Mouse (Mus musculus) adrenal gland, adult 8-10 months (tissue): ENCODE measurements at regions not wholly inside any gene's neighbourhood (a gene's known extent, or its start where the extent isn't known, plus 50 kb on each side); places are given as distances from the start of the nearest gene placed in this dataset.
"Not testable (repeated sequence)": the region's sequence is repeated elsewhere in the genome, so short reads cannot be mapped to it uniquely, and the experiment has no call there.

Experiments
- DNase-seq: peaks from one replicate; pipeline ENCODE4 v3.0.0; 2022

- DNase-seq = no peak
These were observed 274.5 kb downstream of the Fam19a5 start for GRCm38 (mm10) chr15:87818566-87818965.

- no peak for DNase-seq
These were observed 298.0 kb downstream of the Fam19a5 start for GRCm38 (mm10) chr15:87842097-87842496.

GRCm38 (mm10) chr15:87859069-87859468 is 315.0 kb downstream of the Fam19a5 start:
- no peak for DNase-seq

- no peak for DNase-seq
These were observed 332.3 kb downstream of the Fam19a5 start for GRCm38 (mm10) chr15:87876286-87876899.

GRCm38 (mm10) chr15:87890903-87891302 is 346.8 kb downstream of the Fam19a5 start:
- DNase-seq = no peak

- not testable (repeated sequence) for DNase-seq
These were observed 350.8 kb downstream of the Fam19a5 start for GRCm38 (mm10) chr15:87894866-87895265.

- DNase-seq = no peak
These were observed 354.6 kb downstream of the Fam19a5 start for GRCm38 (mm10) chr15:87898655-87899054.

GRCm38 (mm10) chr15:87904436-87904835 is 360.3 kb downstream of the Fam19a5 start:
- no peak for DNase-seq

- peak; percentile 10 for DNase-seq
These were observed 362.2 kb downstream of the Fam19a5 start for GRCm38 (mm10) chr15:87906310-87906709.

GRCm38 (mm10) chr15:87922091-87922490 is 378.0 kb downstream of the Fam19a5 start:
- DNase-seq = no peak

- DNase-seq = no peak
These were observed 378.8 kb downstream of the Fam19a5 start for GRCm38 (mm10) chr15:87922781-87923446.

- DNase-seq = no peak
These were observed 379.8 kb downstream of the Fam19a5 start for GRCm38 (mm10) chr15:87923906-87924305.

GRCm38 (mm10) chr15:87936041-87936440 is 391.9 kb downstream of the Fam19a5 start:
- no peak for DNase-seq

- DNase-seq = peak; percentile 25
These were observed 396.7 kb downstream of the Fam19a5 start for GRCm38 (mm10) chr15:87940837-87941236.

- DNase-seq = no peak
These were observed 408.4 kb downstream of the Fam19a5 start for GRCm38 (mm10) chr15:87952531-87952930.

GRCm38 (mm10) chr15:87955685-87956256 is 411.7 kb downstream of the Fam19a5 start:
- DNase-seq = no peak

GRCm38 (mm10) chr15:87958866-87959265 is 414.8 kb downstream of the Fam19a5 start:
- no peak for DNase-seq

- DNase-seq = no peak
These were observed 428.5 kb downstream of the Fam19a5 start for GRCm38 (mm10) chr15:87972641-87973040.

GRCm38 (mm10) chr15:87987322-87987985 is 443.4 kb downstream of the Fam19a5 start:
- DNase-seq = no peak

GRCm38 (mm10) chr15:87994546-87994945 is 450.4 kb downstream of the Fam19a5 start:
- no peak for DNase-seq

- DNase-seq = no peak
These were observed 473.0 kb downstream of the Fam19a5 start for GRCm38 (mm10) chr15:88017076-88017475.

- DNase-seq = no peak
These were observed 488.7 kb downstream of the Fam19a5 start for GRCm38 (mm10) chr15:88032751-88033150.

- DNase-seq = no peak
These were observed 489.6 kb downstream of the Fam19a5 start for GRCm38 (mm10) chr15:88033725-88034124.
